Mouse (Mus musculus) testis, adult 2 months (tissue): ENCODE results near the gene Rnf220.

Experiments
- CTCF ChIP-seq: fragments of 200-500 bp; IDR thresholded peaks from 2 replicates; pipeline ENCODE4 v1.5.1; 2012; ENCODE audit warnings: low read depth, mild to moderate bottlenecking, inconsistent platforms, low read length, moderate library complexity; ENCODE audit not compliant: control insufficient read depth, insufficient read depth, insufficient replicate concordance
- POLR2A ChIP-seq: fragments of 200-500 bp; IDR thresholded peaks from 2 replicates; pipeline ENCODE4 v1.6.1; 2012; ENCODE audit warnings: low read depth, mild to moderate bottlenecking, inconsistent platforms, low read length, moderate library complexity; ENCODE audit not compliant: control insufficient read depth

- TF ChIP-seq POLR2A (no peak), CTCF (no peak)
These were observed 189.6 kb downstream of the Rnf220 start for GRCm38 (mm10) chr4:117307270-117307669.
